ENCODE assay signal across 8 mouse cellular contexts in genomic region chr19:18712153-18712865, GRCm38 (mm10). TPM values are rescaled to one million over a fixed set of nuclear protein-coding genes. Genes with fewer than 3 reads are reported as not detected.
A peak's percentile ranks its signal among the peaks of the same experiment; 100 is the strongest.
DNase-seq lines count a peak whose midpoint lies in the region; ATAC-seq and TF ChIP-seq lines count a peak whose summit lies in the region.

No protein-coding gene starts in this region.

- peak overlapping the region; percentile 82 for H3K9ac ChIP-seq in forebrain, embryonic 11.5 days (ENCODE audit: low read length)
- H3K9ac ChIP-seq in liver, embryonic 13.5 days: peak overlapping the region; percentile 99

- H3K4me3 ChIP-seq in gastrocnemius, adult 2 months: peak overlapping the region; percentile 93
- H3K4me3 ChIP-seq in C2C12 (ENCODE audit: insufficient read depth, poor library complexity, severe bottlenecking): peak overlapping the region; percentile 91
- peak overlapping the region; percentile 81 for H3K4me3 ChIP-seq in forebrain, embryonic 11.5 days (ENCODE audit: low read depth, low read length)
- H3K4me3 ChIP-seq in liver, embryonic 13.5 days (replicated peaks): peak overlapping the region; percentile 99

- H3K4me1 ChIP-seq in forebrain, embryonic 11.5 days (replicated peaks; ENCODE audit: control insufficient read depth, insufficient read depth, low read length): peaks cover 2% of the 10 kb centered on the region; the same call in 1 of the 2 replicates
- peaks cover 33% of the 10 kb centered on the region for H3K4me1 ChIP-seq in liver, embryonic 13.5 days (replicated peaks)

- 58% methylated on average over 16 of the region's 16 CpGs for WGBS in forebrain, embryonic 11.5 days
- WGBS in liver, embryonic 13.5 days (ENCODE audit: insufficient replicate concordance): 24% methylated on average over 16 of the region's 16 CpGs

- no peaks in the 10 kb centered on the region for H3K27me3 ChIP-seq in C2C12 (ENCODE audit: control insufficient read depth, insufficient read depth, insufficient read length)
- H3K27me3 ChIP-seq in forebrain, embryonic 11.5 days (ENCODE audit: control insufficient read depth, insufficient read depth, low read length): no peaks in the 10 kb centered on the region
- no peaks in the 10 kb centered on the region for H3K27me3 ChIP-seq in liver, embryonic 13.5 days

- no peak for DNase-seq in gastrocnemius, adult 2 months
- DNase-seq in gastrocnemius, adult 8-10 months (ENCODE audit: low spot score in 2 of 2): no peak
- no peak for DNase-seq in forebrain, embryonic 11.5 days (ENCODE audit: low spot score)
- DNase-seq in liver, embryonic 13.5 days: peak; percentile 18
- no peak for DNase-seq in retina, postnatal 1 day
- DNase-seq in ovary, postnatal 36 days (ENCODE audit: low spot score): no peak
- DNase-seq in cerebellum, adult 18-20 months: no peak

- H3K79me2 ChIP-seq in C2C12 (ENCODE audit: control insufficient read depth, insufficient read depth): peaks cover 43% of the 10 kb centered on the region

- TF ChIP-seq CTCF in gastrocnemius, adult 2 months (IDR thresholded peaks at IDR 0.05): no peak
- TF ChIP-seq CTCF in C2C12 (IDR thresholded peaks at IDR 0.05; ENCODE audit: control insufficient read depth, insufficient read depth, insufficient read length): no peak

- peak overlapping the region; percentile 67 for H3ac ChIP-seq in C2C12 (ENCODE audit: control insufficient read depth, insufficient read length, low read depth)

- no peaks in the 10 kb centered on the region for H3K9me3 ChIP-seq in forebrain, embryonic 11.5 days (ENCODE audit: control insufficient read depth, low read length)
- no peaks in the 10 kb centered on the region for H3K9me3 ChIP-seq in liver, embryonic 13.5 days (replicated peaks)

- intact Hi-C loops in gastrocnemius, adult 2 months (cut with DNase I): loop anchor here (2.0 to 5.0 kb wide), 2 partner anchors 40 to 74 kb away; partner anchors contain the start of gene Carnmt1

- peak overlapping the region; percentile 97 for H3K27ac ChIP-seq in gastrocnemius, adult 2 months
- peak overlapping the region; percentile 92 for H3K27ac ChIP-seq in forebrain, embryonic 11.5 days (ENCODE audit: low read depth, low read length)
- peak overlapping the region; percentile 99 for H3K27ac ChIP-seq in liver, embryonic 13.5 days

- H3K79me3 ChIP-seq in C2C12 (ENCODE audit: low read depth): peaks cover 39% of the 10 kb centered on the region

- no peak for ATAC-seq in forebrain, embryonic 11.5 days (replicated peaks; ENCODE audit: low FRiP score)
- ATAC-seq in liver, embryonic 13.5 days (ENCODE audit: low read depth): no peak

- peak overlapping the region; percentile 50 for H3K4me2 ChIP-seq in forebrain, embryonic 11.5 days (ENCODE audit: low read depth, low read length, severe bottlenecking)
- H3K4me2 ChIP-seq in liver, embryonic 13.5 days: peak overlapping the region; percentile 85

- H3K36me3 ChIP-seq in C2C12 (ENCODE audit: control insufficient read depth, insufficient read depth): peaks cover 8% of the 10 kb centered on the region
- H3K36me3 ChIP-seq in forebrain, embryonic 11.5 days (ENCODE audit: control insufficient read depth, insufficient read depth, low read length): no peaks in the 10 kb centered on the region
- H3K36me3 ChIP-seq in liver, embryonic 13.5 days: peaks cover 13% of the 10 kb centered on the region

TF ChIP-seq in C2C12, 6 proteins besides CTCF, POLR2A, EP300 and RAD21:
- TF ChIP-seq MYOG (IDR thresholded peaks at IDR 0.05; ENCODE audit: control insufficient read depth, extremely low read depth, insufficient read length) (no peak), MYOD1 (IDR thresholded peaks at IDR 0.05; ENCODE audit: control insufficient read depth, insufficient read length, low read depth) (no peak), USF1 (IDR thresholded peaks at IDR 0.05; ENCODE audit: low read depth) (no peak), MAX (IDR thresholded peaks at IDR 0.05) (no peak), CEBPB (IDR thresholded peaks at IDR 0.05; ENCODE audit: low read depth) (no peak), FOSL1 (IDR thresholded peaks at IDR 0.05; ENCODE audit: insufficient read depth, low read length, poor library complexity, severe bottlenecking) (no peak)
TF ChIP-seq in C2C12: peak in this region for 0.

RNA-seq across cellular contexts. Expression of gene D030056L22Rik, which starts 0.7 kb away (rescaled TPM):
- 1 to 10 TPM; 3.4 to 3.7 TPM for total RNA-seq in gastrocnemius, adult 2 months (2021)
- total RNA-seq in gastrocnemius, adult 8-10 months (2022): 1 to 10 TPM; 3.1 to 4.1 (median 3.3) TPM
- polyA plus RNA-seq in C2C12 (2012; fragmentation: generic; extraction: Trizol): 19.9 TPM
- 88.2 and 90.7 TPM in 2 replicates for polyA plus RNA-seq in forebrain, embryonic 11.5 days (2014; fragmentation: Nextera tagmentation; extraction: Ambion mirVana)
- 36.8 and 41.7 TPM in 2 replicates for polyA plus RNA-seq in liver, embryonic 13.5 days (2015; fragmentation: Nextera tagmentation; extraction: Ambion mirVana)

RNA-seq across cellular contexts. Expression of gene Trpm6, which starts 37.5 kb away (rescaled TPM):
- total RNA-seq in gastrocnemius, adult 2 months (2021): under 1 TPM in 1 of 2 experiments, not detected in 1; 0.06 TPM
- under 1 TPM in 2 of 4 experiments, not detected in 2; 0.07 to 0.11 TPM for total RNA-seq in gastrocnemius, adult 8-10 months (2022)
- polyA plus RNA-seq in C2C12 (2012; fragmentation: generic; extraction: Trizol): 0.06 TPM
- polyA plus RNA-seq in forebrain, embryonic 11.5 days (2014; fragmentation: Nextera tagmentation; extraction: Ambion mirVana): 0.25 and 0.35 TPM in 2 replicates
- polyA plus RNA-seq in liver, embryonic 13.5 days (2015; fragmentation: Nextera tagmentation; extraction: Ambion mirVana): 0.03 TPM in 1 of 2 replicates, not detected in the other

RNA-seq across cellular contexts. Expression of gene Carnmt1, which starts 41.7 kb away (rescaled TPM):
- total RNA-seq in gastrocnemius, adult 2 months (2021): 100 to 1,000 TPM; 130 to 135 TPM
- total RNA-seq in gastrocnemius, adult 8-10 months (2022): 100 to 1,000 TPM; 103 to 147 (median 134) TPM
- polyA plus RNA-seq in C2C12 (2012; fragmentation: generic; extraction: Trizol): 5.4 TPM
- polyA plus RNA-seq in forebrain, embryonic 11.5 days (2014; fragmentation: Nextera tagmentation; extraction: Ambion mirVana): 30.3 and 30.9 TPM in 2 replicates
- 24.7 and 25.6 TPM in 2 replicates for polyA plus RNA-seq in liver, embryonic 13.5 days (2015; fragmentation: Nextera tagmentation; extraction: Ambion mirVana)
